Mouse (Mus musculus): ENCODE results near the gene Xirp1. TPM values are rescaled to one million over a fixed set of nuclear protein-coding genes. Genes with fewer than 3 reads are reported as not detected.
"Not testable (repeated sequence)": the region's sequence is repeated elsewhere in the genome, so short reads cannot be mapped to it uniquely, and the experiment has no call there.

Gene Xirp1
- polyA plus RNA-seq, 1 experiment from 2014 or later, result 2.6 TPM

DNA sequence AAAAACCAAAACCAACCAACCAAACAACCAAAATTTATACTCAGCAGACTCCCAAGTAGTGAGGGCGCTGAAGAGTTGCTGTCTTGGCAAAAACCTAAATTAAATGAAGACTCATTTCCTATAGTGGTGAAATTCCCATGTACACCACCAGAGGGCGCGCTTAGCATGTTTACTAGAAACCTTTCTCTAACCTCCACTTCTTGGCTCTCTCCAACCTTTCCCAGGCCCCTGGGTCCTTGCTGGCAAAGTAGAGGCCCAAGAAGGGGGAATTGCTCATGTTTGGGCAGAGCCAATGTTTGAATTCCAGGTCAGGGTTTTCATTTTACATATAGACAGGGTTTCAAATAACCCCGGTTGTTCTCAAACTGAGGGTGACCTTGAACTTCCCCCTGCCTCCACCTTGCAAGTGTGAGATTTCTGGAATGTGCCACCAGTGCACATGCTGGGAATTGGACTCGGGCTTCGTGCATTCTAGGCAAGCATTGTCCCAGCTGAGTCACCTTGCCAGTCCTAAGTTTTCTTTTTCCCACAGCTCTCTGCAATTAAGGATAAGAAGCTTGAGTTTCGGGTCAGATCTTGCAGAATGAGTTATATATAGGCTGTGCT is 3.0 kb downstream of the Xirp1 start:
- Histone ChIP-seq H3K4me1 (peaks cover 5% of the 10 kb centered on the region; the same call in 1 of the 2 replicates), H3K9ac (no peak overlapping the region), H3K36me3 (no peaks in the 10 kb centered on the region), H3K27me3 (no peaks in the 10 kb centered on the region), H3K27ac (replicated peaks) (0 out of 2 replicates have a peak overlapping the region, but pooled peaks have one; percentile 17), H3K4me2 (replicated peaks) (no peak overlapping the region), H3K4me3 (replicated peaks) (no peak overlapping the region), H3K9me3 (replicated peaks) (no peaks in the 10 kb centered on the region)
- no peak for ATAC-seq (ENCODE audit: insufficient number of reproducible peaks, low FRiP score, low TSS enrichment, low read depth)
- WGBS, result 31% methylated on average over 7 of the region's 7 CpGs

- WGBS, result 76% methylated on average over 10 of the region's 10 CpGs
- H3K9ac ChIP-seq, result no peak overlapping the region
- no peaks in the 10 kb centered on the region for H3K27me3 ChIP-seq
- no peaks in the 10 kb centered on the region for H3K9me3 ChIP-seq (replicated peaks)
- no peaks in the 10 kb centered on the region for H3K36me3 ChIP-seq
- H3K27ac ChIP-seq (replicated peaks), result no peak overlapping the region
- no peak overlapping the region for H3K4me3 ChIP-seq (replicated peaks)
- no peak overlapping the region for H3K4me2 ChIP-seq (replicated peaks)
- peaks cover 5% of the 10 kb centered on the region; the same call in 1 of the 2 replicates for H3K4me1 ChIP-seq
- ATAC-seq (ENCODE audit: insufficient number of reproducible peaks, low FRiP score, low TSS enrichment, low read depth), result no peak
Observed at GRCm38 (mm10) chr9:120016956-120017355, 6.4 kb downstream of the Xirp1 start.

DNA sequence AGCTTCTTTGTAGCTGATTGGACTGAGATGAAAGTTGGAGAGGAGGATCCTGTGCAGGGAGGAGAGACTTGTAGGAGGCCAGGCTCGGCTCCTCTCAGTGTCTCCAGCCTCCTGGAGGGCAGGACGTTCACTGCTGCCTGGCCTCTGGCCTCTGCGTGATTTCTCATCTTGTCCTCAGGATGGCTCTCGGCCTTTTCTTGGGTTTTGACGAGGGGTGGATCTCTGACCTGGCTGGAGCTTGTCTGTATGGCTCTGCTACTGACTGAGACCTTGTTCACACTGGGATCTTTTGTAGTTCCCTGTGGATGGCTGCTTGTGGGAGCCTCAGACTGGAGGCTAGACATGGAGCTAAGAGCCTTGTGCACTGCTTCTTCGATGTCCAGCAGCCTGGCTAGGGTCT is 8.6 kb downstream of the Xirp1 start:
- no peak for ATAC-seq (ENCODE audit: insufficient number of reproducible peaks, low FRiP score, low TSS enrichment, low read depth)
- Histone ChIP-seq H3K4me2 (replicated peaks) (no peak overlapping the region), H3K4me3 (replicated peaks) (no peak overlapping the region), H3K36me3 (no peaks in the 10 kb centered on the region), H3K9me3 (replicated peaks) (no peaks in the 10 kb centered on the region), H3K4me1 (peaks cover 15% of the 10 kb centered on the region), H3K27ac (replicated peaks) (no peak overlapping the region), H3K27me3 (no peaks in the 10 kb centered on the region), H3K9ac (no peak overlapping the region)
- WGBS, result 65% methylated on average over 6 of the region's 6 CpGs

- ATAC-seq (ENCODE audit: insufficient number of reproducible peaks, low FRiP score, low TSS enrichment, low read depth), result no peak
- 57% methylated on average over 11 of the region's 11 CpGs for WGBS
Observed at GRCm38 (mm10) chr9:120013251-120013820, 10.1 kb downstream of the Xirp1 start.

GRCm38 (mm10) chr9:120012781-120013180 is 10.6 kb downstream of the Xirp1 start:
- H3K36me3 ChIP-seq, result no peaks in the 10 kb centered on the region
- H3K9me3 ChIP-seq (replicated peaks), result no peaks in the 10 kb centered on the region
- H3K4me1 ChIP-seq, result peaks cover 15% of the 10 kb centered on the region
- no peak overlapping the region for H3K27ac ChIP-seq (replicated peaks)
- 80% methylated on average over 5 of the region's 5 CpGs for WGBS
- H3K4me3 ChIP-seq (replicated peaks), result no peak overlapping the region
- H3K27me3 ChIP-seq, result no peaks in the 10 kb centered on the region
- H3K4me2 ChIP-seq (replicated peaks), result no peak overlapping the region
- no peak overlapping the region for H3K9ac ChIP-seq
- no peak for ATAC-seq (ENCODE audit: insufficient number of reproducible peaks, low FRiP score, low TSS enrichment, low read depth)

More at GRCm38 (mm10) chr9:120013251-120013820, 10.1 kb downstream of the Xirp1 start:
- H3K27me3 ChIP-seq, result no peaks in the 10 kb centered on the region
- peaks cover 15% of the 10 kb centered on the region for H3K4me1 ChIP-seq
- H3K4me2 ChIP-seq (replicated peaks), result no peak overlapping the region
- H3K36me3 ChIP-seq, result no peaks in the 10 kb centered on the region
- H3K27ac ChIP-seq (replicated peaks), result no peak overlapping the region
- H3K9me3 ChIP-seq (replicated peaks), result no peaks in the 10 kb centered on the region
- H3K9ac ChIP-seq, result no peak overlapping the region
- no peak overlapping the region for H3K4me3 ChIP-seq (replicated peaks)

- not testable (repeated sequence) for H3K27me3 ChIP-seq; H3K27ac ChIP-seq (replicated peaks); ATAC-seq (ENCODE audit: insufficient number of reproducible peaks, low FRiP score, low TSS enrichment, low read depth); H3K36me3 ChIP-seq; H3K4me2 ChIP-seq (replicated peaks); H3K4me3 ChIP-seq (replicated peaks); H3K9me3 ChIP-seq (replicated peaks); H3K9ac ChIP-seq
- 84% methylated on average over 6 of the region's 6 CpGs for WGBS
- peaks cover 15% of the 10 kb centered on the region for H3K4me1 ChIP-seq
Observed at GRCm38 (mm10) chr9:120012161-120012560, 11.2 kb downstream of the Xirp1 start.

GRCm38 (mm10) chr9:120011533-120011932 is 11.9 kb downstream of the Xirp1 start:
- H3K9ac ChIP-seq, result no peak overlapping the region
- peak; percentile 49; the same call in 1 of the 2 replicates for ATAC-seq (ENCODE audit: insufficient number of reproducible peaks, low FRiP score, low TSS enrichment, low read depth)
- WGBS, result under 1% methylated on average over 10 of the region's 10 CpGs

GRCm38 (mm10) chr9:120010781-120011511 is 12.5 kb downstream of the Xirp1 start:
- 1% methylated on average over 56 of the region's 60 CpGs for WGBS

More at GRCm38 (mm10) chr9:120011533-120011932, 11.9 kb downstream of the Xirp1 start:
- Histone ChIP-seq H3K36me3 (no peaks in the 10 kb centered on the region), H3K4me1 (peaks cover 15% of the 10 kb centered on the region), H3K27me3 (no peaks in the 10 kb centered on the region), H3K27ac (replicated peaks) (peak overlapping the region; percentile 85), H3K9me3 (replicated peaks) (no peaks in the 10 kb centered on the region), H3K4me2 (replicated peaks) (peak overlapping the region; percentile 90), H3K4me3 (replicated peaks) (peak overlapping the region; percentile 46)

GRCm38 (mm10) chr9:120009871-120010270 is 13.5 kb downstream of the Xirp1 start:
- Histone ChIP-seq H3K4me2 (replicated peaks) (no peak overlapping the region), H3K4me1 (peaks cover 21% of the 10 kb centered on the region), H3K9me3 (replicated peaks) (no peaks in the 10 kb centered on the region), H3K27ac (replicated peaks) (no peak overlapping the region), H3K4me3 (replicated peaks) (no peak overlapping the region), H3K9ac (no peak overlapping the region), H3K36me3 (no peaks in the 10 kb centered on the region), H3K27me3 (no peaks in the 10 kb centered on the region)
- no peak for ATAC-seq (ENCODE audit: insufficient number of reproducible peaks, low FRiP score, low TSS enrichment, low read depth)
- WGBS, result 88% methylated on average over 3 of the region's 3 CpGs

More at GRCm38 (mm10) chr9:120010781-120011511, 12.5 kb downstream of the Xirp1 start:
- Histone ChIP-seq H3K4me1 (peaks cover 18% of the 10 kb centered on the region), H3K27me3 (no peaks in the 10 kb centered on the region), H3K9ac (0 out of 2 replicates have a peak overlapping the region, but pooled peaks have one; percentile 21), H3K36me3 (no peaks in the 10 kb centered on the region), H3K4me3 (replicated peaks) (peak overlapping the region; percentile 46), H3K4me2 (replicated peaks) (peak overlapping the region; percentile 90), H3K27ac (replicated peaks) (peak overlapping the region; percentile 85), H3K9me3 (replicated peaks) (no peaks in the 10 kb centered on the region)
- ATAC-seq (ENCODE audit: insufficient number of reproducible peaks, low FRiP score, low TSS enrichment, low read depth), result peak; percentile 92

GRCm38 (mm10) chr9:120009226-120009841 is 14.1 kb downstream of the Xirp1 start:
- 71% methylated on average over 7 of the region's 7 CpGs for WGBS
- H3K9ac ChIP-seq, result no peak overlapping the region
- H3K4me3 ChIP-seq (replicated peaks), result no peak overlapping the region
- no peaks in the 10 kb centered on the region for H3K27me3 ChIP-seq
- H3K4me1 ChIP-seq, result peaks cover 21% of the 10 kb centered on the region
- no peak overlapping the region for H3K4me2 ChIP-seq (replicated peaks)
- no peaks in the 10 kb centered on the region for H3K9me3 ChIP-seq (replicated peaks)
- no peak overlapping the region for H3K27ac ChIP-seq (replicated peaks)
- ATAC-seq (ENCODE audit: insufficient number of reproducible peaks, low FRiP score, low TSS enrichment, low read depth), result no peak
- H3K36me3 ChIP-seq, result no peaks in the 10 kb centered on the region

GRCm38 (mm10) chr9:120007833-120008232 is 15.6 kb downstream of the Xirp1 start:
- Histone ChIP-seq H3K27ac (replicated peaks) (no peak overlapping the region), H3K9ac (no peak overlapping the region), H3K4me1 (peaks cover 21% of the 10 kb centered on the region), H3K36me3 (no peaks in the 10 kb centered on the region), H3K4me2 (replicated peaks) (no peak overlapping the region), H3K27me3 (no peaks in the 10 kb centered on the region), H3K9me3 (replicated peaks) (no peaks in the 10 kb centered on the region), H3K4me3 (replicated peaks) (no peak overlapping the region)
- 83% methylated on average over 1 of the region's 1 CpGs for WGBS
- ATAC-seq (ENCODE audit: insufficient number of reproducible peaks, low FRiP score, low TSS enrichment, low read depth), result no peak

Data from embryonic facial prominence, embryonic 15.5 days (tissue).